Mouse (Mus musculus): ENCODE measurements around the gene Gm34653. TPM values are rescaled to one million over a fixed set of nuclear protein-coding genes. Genes with fewer than 3 reads are reported as not detected.

Gene Gm34653
- polyA plus RNA-seq, 1 experiment from 2014 or later: not detected

Other genes with a start within 250 kb of the Gm34653 start
- gene Gapvd1, start 77.8 kb upstream of the Gm34653 start, polyA plus RNA-seq (2014; fragmentation: Nextera tagmentation; extraction: Ambion mirVana): 64.7 and 92.2 TPM in 2 replicates
- 615 and 971 TPM in 2 replicates for gene Hspa5, start 61.0 kb upstream of the Gm34653 start, polyA plus RNA-seq (2014; fragmentation: Nextera tagmentation; extraction: Ambion mirVana)
- 35.9 and 39.6 TPM in 2 replicates for gene Rabepk, start 33.1 kb upstream of the Gm34653 start, polyA plus RNA-seq (2014; fragmentation: Nextera tagmentation; extraction: Ambion mirVana)
- 55.6 and 72.3 TPM in 2 replicates for gene Fbxw2, start 6.7 kb upstream of the Gm34653 start, polyA plus RNA-seq (2014; fragmentation: Nextera tagmentation; extraction: Ambion mirVana)
- gene Cutal, start 41.4 kb downstream of the Gm34653 start, polyA plus RNA-seq (2014; fragmentation: Nextera tagmentation; extraction: Ambion mirVana): 5.8 TPM in 2 replicates
- 128 and 157 TPM in 2 replicates for gene Psmd5, start 42.0 kb downstream of the Gm34653 start, polyA plus RNA-seq (2014; fragmentation: Nextera tagmentation; extraction: Ambion mirVana)
- 29.9 and 35.1 TPM in 2 replicates for gene Phf19, start 81.0 kb downstream of the Gm34653 start, polyA plus RNA-seq (2014; fragmentation: Nextera tagmentation; extraction: Ambion mirVana)
- gene Traf1, start 128.8 kb downstream of the Gm34653 start, polyA plus RNA-seq (2014; fragmentation: Nextera tagmentation; extraction: Ambion mirVana): 15.9 and 18.1 TPM in 2 replicates
- 0.31 and 0.43 TPM in 2 replicates for gene Hc, start 228.4 kb downstream of the Gm34653 start, polyA plus RNA-seq (2014; fragmentation: Nextera tagmentation; extraction: Ambion mirVana)

Measured in kidney, embryonic 14.5 days (tissue).